Mouse (Mus musculus) spleen, postnatal 4 days (tissue): ENCODE measurements around the gene Asb17.
A peak's percentile ranks its signal among the peaks of the same experiment; 100 is the strongest.
"Not testable (repeated sequence)": the region's sequence is repeated elsewhere in the genome, so short reads cannot be mapped to it uniquely, and the experiment has no call there.

Source experiments
- DNase-seq, 2 experiments: peaks; one replicate each; pipeline ENCODE4 v3.0.0; 2022; ENCODE audit warnings: low spot score in 2 of 2

The Asb17 gene

GRCm38 (mm10) chr3:153831873-153832653 lies 11.9 kb upstream of the Asb17 start:
- peak in 1 of 2 experiments; percentile 30 for DNase-seq

DNA sequence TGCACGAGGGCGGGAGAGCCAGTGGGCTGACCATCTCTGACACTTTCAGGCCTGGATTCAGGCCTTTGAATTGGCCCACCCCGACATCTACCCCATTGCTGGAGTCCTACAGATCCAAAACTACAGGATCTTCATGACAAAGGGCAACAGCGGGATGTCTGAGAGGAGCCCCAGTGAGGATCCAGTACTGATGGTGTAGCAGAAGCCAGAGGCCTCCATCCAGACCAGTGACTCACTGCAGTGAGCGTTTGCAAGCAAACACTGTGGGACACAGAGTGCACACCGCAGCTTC lies 11.4 kb upstream of the Asb17 start:
- no peak for DNase-seq

- DNase-seq: no peak
These were observed 9.9 kb upstream of the Asb17 start for GRCm38 (mm10) chr3:153834071-153834470.

DNA sequence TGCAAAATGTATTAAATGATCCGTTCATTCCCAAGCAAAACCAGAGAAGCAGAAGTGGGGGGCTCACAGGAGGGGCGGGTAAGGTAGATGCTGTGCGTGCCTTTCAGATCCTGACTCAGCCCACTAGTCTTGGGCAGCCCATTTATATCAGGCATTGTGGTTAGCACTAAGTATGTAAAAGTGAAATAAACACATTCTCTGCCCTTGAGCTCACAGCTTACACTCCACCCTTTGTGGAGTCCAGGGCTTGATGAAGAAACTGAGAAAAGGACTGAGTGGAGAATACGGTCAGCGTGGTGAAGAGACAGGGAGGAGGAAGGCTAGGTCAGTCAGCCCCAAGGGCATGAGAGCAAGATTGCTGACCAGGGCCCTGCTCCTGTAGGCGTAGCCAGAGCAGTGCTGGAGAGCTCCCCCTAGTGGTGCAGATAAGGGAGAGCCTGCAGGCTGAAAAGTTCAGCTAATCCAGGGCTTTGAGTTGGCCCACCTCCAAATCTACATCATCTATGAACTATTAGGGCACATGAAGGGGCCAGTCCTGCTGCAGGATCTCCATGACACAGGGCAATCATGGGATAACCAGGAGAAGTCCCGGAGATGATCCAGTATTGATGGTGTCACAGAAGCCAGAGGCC lies 8.4 kb upstream of the Asb17 start:
- peak; percentile 84 to 91 for DNase-seq

GRCm38 (mm10) chr3:153836316-153836715 lies 7.7 kb upstream of the Asb17 start:
- no peak for DNase-seq

DNA sequence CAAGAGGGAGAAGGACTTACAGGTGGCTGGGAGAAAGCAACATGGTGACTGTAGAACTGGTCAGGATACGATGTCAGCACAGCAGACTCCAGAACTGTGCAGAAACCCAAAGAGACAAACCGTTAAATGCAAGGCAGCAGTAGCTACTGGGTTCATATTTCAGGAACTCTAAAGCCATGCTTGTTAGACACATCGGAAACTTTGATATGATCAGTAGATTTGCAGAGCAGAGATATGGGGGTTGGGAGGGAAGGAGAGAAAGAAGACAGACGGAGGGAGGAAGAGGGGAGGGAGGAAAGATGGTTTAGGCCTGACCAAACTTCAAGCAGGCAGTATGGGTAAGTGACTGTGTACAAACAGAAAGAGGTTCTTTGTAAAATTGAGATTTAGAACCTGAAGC lies 6.4 kb upstream of the Asb17 start:
- no peak for DNase-seq

- no peak for DNase-seq
These were observed 748 bp downstream of the Asb17 start for GRCm38 (mm10) chr3:153844757-153845156.

- no peak for DNase-seq
These were observed 1.5 kb downstream of the Asb17 start for GRCm38 (mm10) chr3:153845500-153845899.

GRCm38 (mm10) chr3:153846109-153846508 lies 2.1 kb downstream of the Asb17 start:
- DNase-seq: no peak

DNA sequence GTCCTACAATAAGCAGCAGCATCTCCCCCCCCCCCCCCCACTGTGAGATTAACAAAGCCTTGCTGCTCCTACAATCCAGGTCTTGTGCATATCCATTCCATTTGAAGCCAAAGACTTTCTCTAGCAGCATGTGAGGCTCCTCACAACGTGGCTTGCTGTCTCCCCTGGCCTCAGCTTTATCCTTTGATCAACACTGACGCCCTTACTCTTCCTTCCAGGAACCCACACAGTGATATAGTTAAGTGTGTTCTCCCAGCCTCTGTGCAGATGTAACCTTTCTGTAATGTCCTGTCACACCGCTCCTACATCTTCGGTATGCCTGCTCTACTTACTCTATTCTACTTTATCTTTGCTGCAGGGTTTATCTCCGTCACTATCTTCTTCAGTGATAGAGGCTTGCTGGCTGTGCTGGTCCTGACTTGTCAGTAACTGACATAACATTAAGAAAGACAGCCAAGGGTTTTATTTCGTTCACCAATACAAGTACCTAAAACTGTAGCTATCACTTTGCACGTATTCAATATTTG lies 3.3 kb downstream of the Asb17 start:
- no peak for DNase-seq

DNA sequence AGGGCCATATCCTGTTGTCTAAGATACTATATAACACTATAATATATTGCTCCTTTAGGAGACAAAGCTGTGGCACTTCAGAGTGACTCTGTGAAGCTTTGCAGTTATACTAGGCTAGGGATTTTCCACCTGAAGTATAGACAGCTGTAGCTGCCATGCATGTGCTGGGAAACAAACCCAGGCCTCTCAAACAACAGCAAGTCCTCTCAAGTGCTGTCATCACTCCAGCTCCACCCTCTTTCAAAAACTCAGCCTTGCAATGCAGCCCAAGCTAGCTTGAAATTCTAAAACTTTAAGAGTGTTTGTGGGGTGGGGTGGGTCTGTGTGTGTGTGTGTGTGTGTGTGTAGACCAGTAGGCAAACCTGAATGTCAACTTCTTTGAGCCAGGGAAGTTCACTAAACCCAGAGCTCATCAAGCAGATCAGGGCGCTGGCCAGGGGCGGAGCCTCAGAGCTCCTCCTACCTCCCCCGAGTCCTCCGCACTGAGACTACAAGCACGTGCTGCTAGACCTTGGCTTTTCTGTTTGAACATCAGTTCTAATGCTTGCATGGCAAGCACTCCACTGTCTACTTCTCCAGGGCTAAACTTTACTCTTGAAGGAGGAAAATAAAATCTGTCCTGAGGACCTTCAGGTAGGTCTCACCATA lies 5.5 kb downstream of the Asb17 start:
- peak; percentile 74 to 80 for DNase-seq

DNA sequence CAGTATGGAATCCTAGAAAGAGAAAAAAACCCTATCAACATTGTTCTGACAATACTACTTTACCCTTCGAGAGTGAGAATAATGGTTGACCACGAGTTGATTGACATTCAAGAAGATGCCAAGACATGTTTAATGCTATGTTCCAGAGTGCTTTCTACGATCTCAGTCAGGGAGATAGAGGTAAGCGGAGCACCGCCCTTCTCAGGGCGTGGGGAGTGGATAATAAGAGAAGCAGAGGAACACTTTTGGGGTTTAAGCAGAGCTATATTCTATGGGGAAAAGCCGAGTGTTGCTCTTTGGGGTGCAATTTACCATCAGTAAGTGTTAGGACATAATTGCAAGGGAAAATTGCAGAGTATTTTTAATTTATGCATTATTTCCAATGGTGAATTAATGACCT lies 6.8 kb downstream of the Asb17 start:
- peak in 1 of 2 experiments; percentile 58 for DNase-seq

- peak; percentile 66 to 75 for DNase-seq
These were observed 8.3 kb downstream of the Asb17 start for GRCm38 (mm10) chr3:153852266-153852665.

DNA sequence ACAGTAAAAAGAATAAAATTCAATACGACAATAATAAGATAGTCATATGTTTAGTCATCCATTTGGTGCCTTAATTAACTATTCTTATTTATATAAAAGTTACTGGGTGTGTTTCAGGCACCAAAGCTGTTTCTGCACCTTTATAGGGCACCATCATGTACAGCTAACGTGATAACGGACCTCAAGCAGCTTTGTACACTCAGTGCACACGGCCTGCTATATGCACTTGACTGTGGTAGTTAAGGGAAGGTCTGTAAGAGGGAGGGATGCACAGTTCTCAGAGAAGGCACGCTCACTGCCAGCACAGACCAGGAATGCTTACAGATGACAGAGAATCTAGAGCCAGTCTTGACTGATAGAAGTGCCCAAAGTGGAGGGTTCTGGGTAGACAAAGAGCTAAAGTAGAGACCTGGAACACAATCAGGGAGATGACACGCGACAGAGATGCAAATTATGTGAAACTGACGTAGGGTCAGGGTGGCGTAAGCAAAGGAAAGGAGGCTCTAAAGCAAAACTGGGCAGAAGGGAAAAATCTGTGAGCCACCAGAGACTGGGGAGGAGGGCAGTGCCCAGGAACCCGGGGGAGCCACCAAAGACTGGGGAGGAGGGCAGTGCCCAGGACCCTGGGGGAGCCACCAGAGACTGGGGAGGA lies 14.5 kb downstream of the Asb17 start:
- DNase-seq: no peak

- not testable (repeated sequence) for DNase-seq
These were observed 16.4 kb downstream of the Asb17 start for GRCm38 (mm10) chr3:153860392-153860791.

- no peak for DNase-seq
These were observed 19.8 kb downstream of the Asb17 start for GRCm38 (mm10) chr3:153863816-153864215.

- no peak for DNase-seq
These were observed 20.8 kb downstream of the Asb17 start for GRCm38 (mm10) chr3:153864636-153865429.

DNA sequence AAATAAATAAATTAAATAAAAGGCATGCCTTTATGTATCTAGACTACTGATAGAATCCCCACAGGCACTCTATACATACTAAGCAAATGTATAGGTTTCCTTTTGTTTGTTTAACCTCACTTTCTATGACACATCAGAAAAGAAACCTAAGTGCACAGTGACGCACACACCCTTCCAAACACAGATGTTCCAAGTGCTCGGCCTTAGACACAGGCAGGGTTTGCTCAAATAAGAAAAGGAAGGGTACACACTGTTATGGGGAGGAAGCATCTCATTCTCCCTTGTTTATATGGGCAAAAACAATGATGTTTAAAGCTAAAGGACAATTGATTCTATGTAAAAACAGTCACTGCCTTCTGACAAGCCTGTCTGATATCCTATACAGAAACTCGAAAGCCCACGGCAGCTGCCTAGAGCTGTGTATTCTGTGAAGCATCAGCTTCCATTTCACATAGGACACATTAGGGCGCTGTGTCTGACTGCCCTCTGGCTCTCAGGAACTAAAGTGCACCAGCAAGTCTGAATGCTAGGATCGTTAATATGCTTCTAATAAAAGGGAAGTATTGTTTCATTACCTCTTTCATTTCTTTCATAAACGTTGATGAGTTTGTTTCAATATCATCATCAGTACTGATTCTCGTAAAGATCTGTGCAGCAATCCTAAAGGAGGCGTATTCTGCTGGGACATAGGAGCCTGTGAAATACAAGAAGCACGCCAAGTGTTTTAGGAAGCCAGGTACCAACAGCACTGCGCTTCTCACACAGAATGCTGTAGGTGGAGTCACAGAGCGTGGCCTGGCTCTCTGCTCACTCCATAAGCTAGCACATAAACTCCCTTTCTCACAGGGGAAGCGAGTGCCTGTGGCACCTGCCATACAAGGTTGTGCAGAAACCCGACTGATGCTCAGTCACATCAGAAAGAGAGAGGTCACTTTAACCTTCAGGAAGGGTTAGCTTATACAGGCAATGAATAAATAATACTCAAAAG lies 23.4 kb downstream of the Asb17 start:
- no peak for DNase-seq

- no peak for DNase-seq
These were observed 27.4 kb downstream of the Asb17 start for GRCm38 (mm10) chr3:153871396-153871795.

DNA sequence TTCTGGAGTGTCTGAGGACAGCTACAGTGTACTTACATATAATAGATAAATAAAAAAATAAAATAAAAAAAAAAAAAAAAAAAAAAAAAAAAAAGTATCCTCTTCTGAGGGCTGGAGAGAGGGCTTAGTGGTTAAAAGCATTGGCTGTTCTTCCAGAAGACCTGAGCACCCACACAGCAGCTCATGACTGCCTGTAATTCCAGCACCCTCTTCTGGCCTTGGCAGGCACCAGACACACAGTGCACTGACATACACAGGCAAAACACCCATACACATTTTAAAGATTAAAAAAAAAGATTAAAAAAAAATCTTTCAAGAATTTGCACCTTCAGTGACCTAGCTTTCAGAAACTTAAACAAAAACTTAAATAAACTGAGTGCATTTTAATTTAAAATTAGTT lies 42.3 kb downstream of the Asb17 start:
- DNase-seq: no peak
